Mouse (Mus musculus) right cerebral cortex, adult 2 months (tissue): Measurements from ENCODE around the gene Kdm4b.
A peak's percentile ranks its signal among the peaks of the same experiment; 100 is the strongest.

Source experiments
- DNase-seq, 2 experiments: peaks; one replicate each; pipeline ENCODE4 v3.0.0; 2021 to 2022; ENCODE audit warnings: low spot score in 2 of 2

Kdm4b gene

GRCm38 (mm10) chr17:56298238-56298637 is 27.6 kb upstream of the Kdm4b start:
- DNase-seq: no peak

- DNase-seq: no peak
These were observed 25.7 kb upstream of the Kdm4b start, which contains the start of gene Arrdc5 for GRCm38 (mm10) chr17:56300186-56300585. Gene Arrdc5 (minus strand): TSS chr17:56300286.

GRCm38 (mm10) chr17:56302363-56302996 is 23.4 kb upstream of the Kdm4b start:
- DNase-seq: no peak

GRCm38 (mm10) chr17:56303160-56303846 is 22.6 kb upstream of the Kdm4b start, which contains the start of gene Uhrf1:
Gene Uhrf1 (plus strand): TSS chr17:56303321.
- DNase-seq: no peak

- peak; percentile 93 for DNase-seq
These were observed 21.8 kb upstream of the Kdm4b start for GRCm38 (mm10) chr17:56303847-56304586.

GRCm38 (mm10) chr17:56304718-56305117 is 21.1 kb upstream of the Kdm4b start:
- no peak for DNase-seq

- no peak for DNase-seq
These were observed 20.7 kb upstream of the Kdm4b start for GRCm38 (mm10) chr17:56305156-56305555.

- DNase-seq: no peak
These were observed 20.0 kb upstream of the Kdm4b start for GRCm38 (mm10) chr17:56305826-56306225.

GRCm38 (mm10) chr17:56308088-56308487 is 17.8 kb upstream of the Kdm4b start:
- no peak for DNase-seq

- DNase-seq: no peak
These were observed 16.5 kb upstream of the Kdm4b start for GRCm38 (mm10) chr17:56309191-56309945.

- no peak for DNase-seq
These were observed 1.4 kb upstream of the Kdm4b start for GRCm38 (mm10) chr17:56324419-56324818.

GRCm38 (mm10) chr17:56326153-56327147 is 588 bp downstream of the Kdm4b start:
- peak in 1 of 2 experiments; percentile 35 for DNase-seq

- no peak for DNase-seq
These were observed 3.4 kb downstream of the Kdm4b start for GRCm38 (mm10) chr17:56329267-56329666.

GRCm38 (mm10) chr17:56330345-56330744 is 4.5 kb downstream of the Kdm4b start:
- DNase-seq: no peak

- no peak for DNase-seq
These were observed 5.4 kb downstream of the Kdm4b start for GRCm38 (mm10) chr17:56331256-56331655.

- no peak for DNase-seq
These were observed 7.1 kb downstream of the Kdm4b start for GRCm38 (mm10) chr17:56332987-56333386.

- peak in 1 of 2 experiments; percentile 50 for DNase-seq
These were observed 11.3 kb downstream of the Kdm4b start for GRCm38 (mm10) chr17:56337190-56337589.

GRCm38 (mm10) chr17:56337791-56338190 is 11.9 kb downstream of the Kdm4b start:
- DNase-seq: no peak

- DNase-seq: no peak
These were observed 13.0 kb downstream of the Kdm4b start for GRCm38 (mm10) chr17:56338909-56339308.

GRCm38 (mm10) chr17:56340717-56341116 is 14.9 kb downstream of the Kdm4b start:
- DNase-seq: no peak

GRCm38 (mm10) chr17:56343466-56343865 is 17.6 kb downstream of the Kdm4b start:
- DNase-seq: no peak
